Mouse (Mus musculus) hindbrain, embryonic 11.5 days (tissue): Measurements from ENCODE around the gene Cyb5d2. TPM values are rescaled to one million over a fixed set of nuclear protein-coding genes. Genes with fewer than 3 reads are reported as not detected.

Source experiments
- ATAC-seq: fragments of 200-750 bp; cut with Nextera tagmentation; 2 replicates; pipeline ENCODE4 v1.8.0; 2017; ENCODE audit warnings: mild to moderate bottlenecking, moderate TSS enrichment, moderate library complexity; ENCODE audit not compliant: low FRiP score
- DNase-seq: peaks from one replicate; pipeline ENCODE4 v3.0.0-alpha.2; 2015; ENCODE audit warnings: low spot score
- H3K27ac ChIP-seq: fragments of 300-500 bp; sonication (generic); 2 replicates; pipeline ENCODE4 v1.5.1; 2014; ENCODE audit warnings: mild to moderate bottlenecking, low read depth, low read length
- H3K27me3 ChIP-seq: fragments of 300-500 bp; sonication (generic); 2 replicates; pipeline ENCODE4 v1.6.1; 2014; ENCODE audit warnings: mild to moderate bottlenecking, low read length, moderate library complexity, mixed read lengths; ENCODE audit not compliant: control insufficient read depth, insufficient read depth
- H3K36me3 ChIP-seq: fragments of 300-500 bp; sonication (generic); 2 replicates; pipeline ENCODE4 v1.6.1; 2014; ENCODE audit warnings: mild to moderate bottlenecking, low read length, moderate library complexity, mixed read lengths; ENCODE audit not compliant: control insufficient read depth, insufficient read depth
- H3K4me1 ChIP-seq: fragments of 300-500 bp; sonication (generic); replicated peaks from 2 replicates; pipeline ENCODE4 v1.6.1; 2014; ENCODE audit warnings: low read length, mixed read lengths; ENCODE audit not compliant: control insufficient read depth, insufficient read depth
- H3K4me2 ChIP-seq: fragments of 300-500 bp; sonication (generic); replicated peaks from 2 replicates; pipeline ENCODE4 v1.6.1; 2014; ENCODE audit warnings: mild to moderate bottlenecking, low read depth, low read length
- H3K4me3 ChIP-seq: fragments of 300-500 bp; sonication (generic); 2 replicates; pipeline ENCODE4 v1.5.1; 2014; ENCODE audit warnings: low read depth, low read length
- H3K9ac ChIP-seq: fragments of 300-500 bp; sonication (generic); 2 replicates; pipeline ENCODE4 v1.6.1; 2014; ENCODE audit warnings: low read depth, low read length
- H3K9me3 ChIP-seq: fragments of 300-500 bp; sonication (generic); 2 replicates; pipeline ENCODE4 v1.6.1; 2016; ENCODE audit warnings: low read length; ENCODE audit not compliant: control insufficient read depth
- WGBS: fragments of 180-500 bp; shearing (Covaris S2); extraction: QIAGEN DNeasy Blood & Tissue Kit; methylation state at CpG from one replicate; pipeline ENCODE4 v1.1.7; 2014; 5-methylcytosine and 5-hydroxymethylcytosine counted together
- polyA plus RNA-seq: library from polyadenylated mRNA; unstranded; fragments of >200 nt; fragmentation: Nextera tagmentation; extraction: Ambion mirVana; gene quantifications from 2 replicates; pipeline ENCODE4 v1.2.1, GENCODE M21; 2014

Cyb5d2 gene
- polyA plus RNA-seq, 1 experiment from 2014 or later: 4.5 TPM

DNA sequence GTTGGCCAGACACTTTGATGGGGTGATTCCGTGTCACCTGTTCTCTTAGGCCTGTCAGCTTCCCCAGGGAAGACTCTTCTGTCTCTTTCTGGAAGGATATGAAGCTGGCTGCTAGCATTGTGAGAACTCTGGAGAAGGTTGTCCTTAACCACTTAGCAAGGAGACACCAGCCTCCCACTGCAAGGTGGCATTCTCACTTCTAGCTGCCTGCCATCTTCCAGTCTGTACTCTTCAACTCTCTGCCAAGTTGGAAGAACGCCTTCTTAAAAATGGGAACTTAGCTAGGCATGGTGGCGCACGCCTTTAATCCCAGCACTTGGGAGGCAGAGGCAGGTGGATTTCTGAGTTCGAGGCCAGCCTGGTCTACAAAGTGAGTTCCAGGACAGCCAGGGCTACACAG lies 17.7 kb upstream of the Cyb5d2 start:
- H3K4me3 ChIP-seq: no peak overlapping the region
- no peaks in the 10 kb centered on the region for H3K27me3 ChIP-seq
- ATAC-seq: no peak
- H3K4me2 ChIP-seq: no peak overlapping the region
- 98% methylated on average over 5 of the region's 5 CpGs for WGBS
- H3K27ac ChIP-seq: no peak overlapping the region
- H3K36me3 ChIP-seq: no peaks in the 10 kb centered on the region
- H3K4me1 ChIP-seq: no peaks in the 10 kb centered on the region
- no peaks in the 10 kb centered on the region for H3K9me3 ChIP-seq
- no peak overlapping the region for H3K9ac ChIP-seq
- DNase-seq: no peak

DNA sequence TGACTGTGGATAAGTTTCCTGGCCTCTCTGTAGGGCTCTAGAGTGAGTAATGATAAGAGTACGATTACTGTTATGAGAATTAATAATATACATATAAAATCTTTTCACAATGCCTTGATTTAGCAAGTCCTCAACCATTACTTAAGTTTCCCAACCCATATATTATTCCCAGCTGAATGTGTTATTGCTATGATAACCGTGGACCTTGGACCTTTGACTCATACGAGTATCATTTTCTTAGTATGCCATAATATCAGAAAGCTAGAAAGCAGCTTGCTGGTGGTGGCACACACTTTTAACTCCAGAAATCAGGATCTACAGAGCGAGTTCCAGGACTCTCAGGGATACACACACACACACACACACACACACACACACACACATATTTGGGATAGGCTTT lies 12.1 kb upstream of the Cyb5d2 start:
- WGBS: 88% methylated on average over 4 of the region's 4 CpGs
- ATAC-seq (no peak), DNase-seq (no peak)
- no peaks in the 10 kb centered on the region for H3K9me3 ChIP-seq
- no peak overlapping the region for H3K9ac ChIP-seq
- H3K4me2 ChIP-seq: no peak overlapping the region
- no peaks in the 10 kb centered on the region for H3K27me3 ChIP-seq
- no peak overlapping the region for H3K4me3 ChIP-seq
- no peaks in the 10 kb centered on the region for H3K4me1 ChIP-seq
- H3K36me3 ChIP-seq: no peaks in the 10 kb centered on the region
- no peak overlapping the region for H3K27ac ChIP-seq

DNA sequence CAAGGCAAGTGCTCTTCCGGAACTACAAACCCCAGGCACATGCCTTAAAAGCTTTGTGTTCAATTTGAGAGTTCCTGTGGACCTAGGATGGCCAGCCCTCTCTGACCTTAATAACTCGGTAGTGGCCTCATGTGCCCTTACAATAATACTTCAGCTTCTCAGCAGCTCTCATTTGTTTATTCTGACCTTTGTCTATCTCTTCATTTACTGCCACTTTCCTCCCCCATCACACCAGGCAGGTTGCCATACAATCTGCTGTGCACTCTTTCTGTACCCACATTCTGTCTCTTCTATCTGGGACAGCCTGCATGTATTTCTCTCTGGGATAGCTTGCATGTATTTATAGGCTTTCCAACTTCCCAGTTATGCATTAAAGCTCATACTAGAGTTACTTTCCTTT lies 10.6 kb upstream of the Cyb5d2 start:
- 85% methylated on average over 2 of the region's 2 CpGs for WGBS
- Histone ChIP-seq H3K4me1 (no peaks in the 10 kb centered on the region), H3K36me3 (no peaks in the 10 kb centered on the region), H3K27ac (no peak overlapping the region), H3K9me3 (no peaks in the 10 kb centered on the region), H3K9ac (no peak overlapping the region), H3K4me2 (no peak overlapping the region), H3K27me3 (no peaks in the 10 kb centered on the region), H3K4me3 (no peak overlapping the region)
- ATAC-seq (no peak), DNase-seq (no peak)

- H3K27ac ChIP-seq: no peak overlapping the region
- no peak overlapping the region for H3K9ac ChIP-seq
- H3K4me3 ChIP-seq: no peak overlapping the region
- WGBS: 89% methylated on average over 3 of the region's 3 CpGs
- no peak for DNase-seq
- H3K4me1 ChIP-seq: no peaks in the 10 kb centered on the region
- no peak overlapping the region for H3K4me2 ChIP-seq
- no peaks in the 10 kb centered on the region for H3K36me3 ChIP-seq
- no peaks in the 10 kb centered on the region for H3K27me3 ChIP-seq
- H3K9me3 ChIP-seq: no peaks in the 10 kb centered on the region
- no peak for ATAC-seq
Measured at GRCm38 (mm10) chr11:72805232-72805631, 9.3 kb upstream of the Cyb5d2 start.

GRCm38 (mm10) chr11:72804586-72804985 lies 8.6 kb upstream of the Cyb5d2 start:
- DNase-seq: no peak
- no peaks in the 10 kb centered on the region for H3K4me1 ChIP-seq

DNA sequence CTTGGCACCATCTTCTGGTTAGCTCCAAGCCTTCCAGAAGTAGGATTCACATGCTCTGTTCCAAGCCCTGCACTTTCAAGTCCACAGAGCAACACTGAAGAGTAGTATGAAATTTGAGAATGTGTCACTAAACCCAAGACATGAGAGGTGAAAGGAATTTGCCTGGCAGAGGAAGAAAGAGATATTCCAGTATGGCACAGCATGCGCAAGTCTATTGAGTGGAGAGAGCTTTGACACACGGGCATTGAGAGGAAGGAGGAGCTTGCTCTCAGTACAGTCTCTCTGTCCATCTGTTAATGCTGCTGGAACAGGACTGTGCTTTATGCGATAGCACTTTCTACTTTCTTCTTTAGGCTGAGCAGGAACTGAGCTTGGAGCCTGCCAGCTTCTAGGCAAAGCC lies 7.1 kb upstream of the Cyb5d2 start:
- no peaks in the 10 kb centered on the region for H3K9me3 ChIP-seq
- no peak overlapping the region for H3K4me2 ChIP-seq
- DNase-seq: no peak
- H3K27me3 ChIP-seq: no peaks in the 10 kb centered on the region
- whole genome bisulfite sequencing: 87% methylated on average over 3 of the region's 3 CpGs
- H3K9ac ChIP-seq: no peak overlapping the region
- H3K36me3 ChIP-seq: no peaks in the 10 kb centered on the region
- no peak overlapping the region for H3K4me3 ChIP-seq
- H3K4me1 ChIP-seq: no peaks in the 10 kb centered on the region
- H3K27ac ChIP-seq: no peak overlapping the region
- no peak for ATAC-seq

More at GRCm38 (mm10) chr11:72804586-72804985, 8.6 kb upstream of the Cyb5d2 start:
- H3K27ac ChIP-seq: no peak overlapping the region
- no peaks in the 10 kb centered on the region for H3K27me3 ChIP-seq
- no peak overlapping the region for H3K4me2 ChIP-seq
- no peak overlapping the region for H3K4me3 ChIP-seq
- H3K9ac ChIP-seq: no peak overlapping the region
- no peak for ATAC-seq
- no peaks in the 10 kb centered on the region for H3K9me3 ChIP-seq
- no peaks in the 10 kb centered on the region for H3K36me3 ChIP-seq

- Histone ChIP-seq H3K27ac (no peak overlapping the region), H3K36me3 (no peaks in the 10 kb centered on the region), H3K4me1 (0 out of 2 replicates have a peak, but pooled peaks cover 2% of the 10 kb centered on the region), H3K9ac (no peak overlapping the region), H3K27me3 (no peaks in the 10 kb centered on the region), H3K4me2 (no peak overlapping the region), H3K4me3 (no peak overlapping the region), H3K9me3 (no peaks in the 10 kb centered on the region)
- DNase-seq (no peak), ATAC-seq (no peak)
Measured at GRCm38 (mm10) chr11:72801182-72801581, 5.2 kb upstream of the Cyb5d2 start.

DNA sequence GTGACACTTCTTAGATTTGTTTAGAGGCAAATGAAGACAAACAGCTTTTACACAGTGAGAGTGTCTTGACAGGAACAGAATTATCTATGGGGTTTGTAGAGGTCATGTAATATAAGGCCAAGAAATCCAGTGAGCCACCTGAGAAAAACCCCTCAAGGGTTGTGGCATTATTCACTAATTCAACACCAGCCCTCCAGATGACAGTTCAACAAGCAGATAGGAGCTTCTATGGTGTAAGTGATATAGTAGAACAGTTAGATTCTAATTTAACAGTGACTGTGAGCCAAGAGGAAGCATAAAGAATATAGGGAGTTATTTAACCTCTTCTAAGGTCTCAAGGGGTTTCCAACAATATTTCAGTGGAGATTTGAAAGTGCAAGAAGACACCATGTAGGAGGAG lies 2.2 kb upstream of the Cyb5d2 start:
- no peaks in the 10 kb centered on the region for H3K9me3 ChIP-seq
- ATAC-seq (no peak), DNase-seq (no peak)
- no peak overlapping the region for H3K27ac ChIP-seq
- H3K9ac ChIP-seq: no peak overlapping the region
- no peaks in the 10 kb centered on the region for H3K36me3 ChIP-seq
- H3K4me2 ChIP-seq: no peak overlapping the region
- no peaks in the 10 kb centered on the region for H3K27me3 ChIP-seq
- H3K4me1 ChIP-seq: 0 out of 2 replicates have a peak, but pooled peaks cover 2% of the 10 kb centered on the region
- no peak overlapping the region for H3K4me3 ChIP-seq

DNA sequence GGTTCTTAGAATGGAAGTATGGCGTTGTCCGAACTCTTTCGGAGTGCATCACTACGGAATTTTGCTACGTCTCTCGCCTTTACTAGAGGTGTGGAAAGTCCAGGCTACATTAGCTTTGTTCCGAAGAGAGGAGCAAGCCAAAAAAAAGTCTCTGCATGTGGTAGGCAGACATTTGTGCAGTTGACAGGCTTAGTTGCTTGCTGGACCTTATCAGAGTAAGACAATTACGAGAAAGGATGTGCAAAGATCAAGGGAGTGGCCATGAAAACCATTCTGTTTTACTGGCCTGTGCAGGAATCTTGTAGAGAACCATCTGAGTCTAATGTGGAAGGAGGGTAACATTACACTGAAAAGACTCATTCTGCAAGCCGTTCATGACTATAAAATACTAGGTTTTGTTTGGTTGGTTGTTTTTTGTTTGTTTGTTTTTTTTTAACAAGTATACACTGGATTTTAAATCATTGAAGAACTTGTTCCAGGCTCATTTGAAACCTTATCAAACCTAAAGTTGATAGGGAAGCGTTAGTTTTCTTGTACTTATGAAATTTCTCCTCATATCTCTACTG lies 914 bp upstream of the Cyb5d2 start:
- Histone ChIP-seq H3K9ac (peak overlapping the region; percentile 88), H3K4me3 (peak overlapping the region; percentile 97), H3K27me3 (no peaks in the 10 kb centered on the region), H3K4me1 (0 out of 2 replicates have a peak, but pooled peaks cover 2% of the 10 kb centered on the region), H3K27ac (no peak overlapping the region), H3K9me3 (no peaks in the 10 kb centered on the region), H3K4me2 (peak overlapping the region; percentile 84), H3K36me3 (no peaks in the 10 kb centered on the region)
- 24% methylated on average over 10 of the region's 10 CpGs for WGBS
- ATAC-seq (no peak), DNase-seq (no peak)
